Mouse (Mus musculus) adrenal gland, postnatal 14 days (tissue): ENCODE data around the gene Gbf1. TPM values are rescaled to one million over a fixed set of nuclear protein-coding genes. Genes with fewer than 3 reads are reported as not detected.

Experiments
- DNase-seq: peaks from one replicate; pipeline ENCODE4 v3.0.0; 2021; ENCODE audit warnings: mixed read lengths
- total RNA-seq: library from RNA; stranded (reverse); gene quantifications from 2 replicates; pipeline ENCODE4 v1.2.3, GENCODE M21; 2021

Gbf1 gene
- total RNA-seq, 1 experiment from 2014 or later = 62.8 TPM

DNA sequence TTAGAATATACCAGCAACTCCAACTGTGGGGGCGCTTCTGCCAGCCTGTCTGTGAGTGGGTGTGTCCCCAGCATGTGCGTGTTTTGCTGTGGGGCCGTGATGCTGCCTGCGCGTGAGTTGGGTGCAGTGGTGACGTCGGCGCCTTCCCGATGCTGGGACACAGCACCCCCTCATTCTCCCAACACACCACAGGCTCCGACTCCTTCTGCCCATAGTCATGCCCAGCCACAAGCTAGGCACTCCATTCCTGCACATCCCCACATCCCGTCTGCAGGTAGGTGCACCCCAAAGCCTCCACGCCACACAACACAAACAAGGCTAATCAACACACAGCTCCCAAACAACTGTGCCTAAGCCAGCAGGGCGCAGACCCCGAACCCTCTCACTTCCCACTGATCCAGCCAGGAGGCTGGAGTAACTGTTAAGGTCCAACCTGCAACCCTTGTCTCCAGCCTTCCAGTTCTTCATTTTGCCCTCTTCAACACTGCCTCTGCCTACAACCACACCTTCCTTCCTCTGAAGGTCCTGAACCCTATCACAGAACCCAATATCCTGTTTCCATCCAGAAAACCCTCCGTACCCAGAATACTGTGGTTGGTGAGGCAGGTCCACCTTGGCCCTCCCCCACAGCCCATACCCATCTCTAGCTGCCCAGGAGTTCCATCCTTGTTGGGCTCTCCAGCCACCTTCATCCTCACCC is 164.7 kb downstream of the Gbf1 start:
- peak; percentile 3 for DNase-seq

DNA sequence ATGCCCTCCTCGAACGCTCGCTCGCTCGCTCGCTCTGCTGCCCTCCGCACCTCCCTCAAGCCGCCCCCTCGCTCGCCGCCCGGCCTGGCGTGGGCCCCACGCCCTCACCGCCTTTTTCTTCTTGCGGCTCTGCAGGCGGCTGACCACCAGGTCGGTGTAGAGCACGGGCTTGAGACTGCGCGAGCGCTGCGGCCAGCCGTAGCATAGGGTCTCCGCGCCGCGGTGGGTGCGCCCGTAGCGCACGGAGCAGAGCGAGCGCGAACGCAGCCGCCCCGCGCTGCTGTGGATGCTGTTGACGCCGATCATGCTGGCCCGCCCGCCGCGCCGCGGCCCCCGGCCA is 165.2 kb downstream of the Gbf1 start:
- no peak for DNase-seq

DNA sequence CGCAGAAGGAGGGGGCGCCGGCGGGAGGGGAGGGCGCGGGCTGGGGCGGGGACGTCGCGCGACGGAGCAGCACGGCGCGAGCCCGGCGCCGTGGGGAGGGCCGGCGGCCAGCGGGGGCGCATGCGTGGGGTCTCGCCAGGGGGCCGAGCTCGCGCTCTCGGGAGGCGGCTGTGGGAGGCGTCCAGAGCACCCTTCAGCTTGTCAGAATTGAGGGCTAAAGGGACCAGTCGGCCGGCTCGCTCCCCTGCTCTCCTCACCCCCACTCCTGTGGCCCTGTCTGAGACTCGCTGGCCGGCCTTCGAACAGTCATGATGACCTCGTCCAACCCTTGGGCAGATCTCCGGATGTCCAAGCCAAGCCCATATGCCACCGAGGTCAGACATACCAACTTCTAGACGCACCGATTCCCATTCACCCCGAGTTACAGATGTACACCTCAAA is 165.7 kb downstream of the Gbf1 start:
- peak; percentile 55 for DNase-seq

DNA sequence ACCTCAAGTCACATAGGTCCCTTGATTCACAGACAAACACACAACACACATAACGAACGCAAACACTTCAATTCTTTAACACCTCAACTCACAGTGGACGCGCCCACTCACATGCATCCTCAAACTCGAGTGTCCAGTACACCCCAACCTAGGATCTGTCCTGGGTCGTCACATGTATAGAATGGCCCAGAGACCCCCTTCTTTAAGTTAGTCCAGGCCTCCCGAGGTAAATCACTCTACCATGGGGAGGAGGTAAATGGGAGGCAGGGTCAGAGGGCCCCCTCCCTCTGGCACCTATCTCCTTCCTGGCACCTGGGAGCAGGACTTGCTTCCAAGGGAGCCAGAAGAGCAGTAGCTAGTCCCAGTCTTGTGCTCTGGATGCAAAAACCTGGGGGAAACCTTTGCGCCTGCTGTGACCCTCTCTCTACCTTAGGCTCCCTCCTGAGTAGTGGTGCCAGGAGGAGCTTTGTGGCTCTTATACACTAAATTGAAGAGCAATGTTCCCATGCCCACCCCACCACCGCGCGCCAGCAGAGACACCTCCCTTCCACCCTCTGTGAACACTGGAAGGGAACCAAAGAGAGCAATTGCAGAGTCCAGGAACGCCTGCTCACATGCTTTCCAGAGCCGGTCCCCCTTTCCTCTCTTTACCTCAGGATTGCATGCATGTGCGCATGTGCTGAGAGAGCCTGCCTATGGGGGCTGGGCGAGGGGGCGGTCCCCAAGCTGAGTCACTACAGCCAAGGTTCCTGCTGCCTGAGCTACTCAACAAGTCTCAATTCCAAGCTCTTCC is 166.5 kb downstream of the Gbf1 start:
- DNase-seq = peak; percentile 94

DNA sequence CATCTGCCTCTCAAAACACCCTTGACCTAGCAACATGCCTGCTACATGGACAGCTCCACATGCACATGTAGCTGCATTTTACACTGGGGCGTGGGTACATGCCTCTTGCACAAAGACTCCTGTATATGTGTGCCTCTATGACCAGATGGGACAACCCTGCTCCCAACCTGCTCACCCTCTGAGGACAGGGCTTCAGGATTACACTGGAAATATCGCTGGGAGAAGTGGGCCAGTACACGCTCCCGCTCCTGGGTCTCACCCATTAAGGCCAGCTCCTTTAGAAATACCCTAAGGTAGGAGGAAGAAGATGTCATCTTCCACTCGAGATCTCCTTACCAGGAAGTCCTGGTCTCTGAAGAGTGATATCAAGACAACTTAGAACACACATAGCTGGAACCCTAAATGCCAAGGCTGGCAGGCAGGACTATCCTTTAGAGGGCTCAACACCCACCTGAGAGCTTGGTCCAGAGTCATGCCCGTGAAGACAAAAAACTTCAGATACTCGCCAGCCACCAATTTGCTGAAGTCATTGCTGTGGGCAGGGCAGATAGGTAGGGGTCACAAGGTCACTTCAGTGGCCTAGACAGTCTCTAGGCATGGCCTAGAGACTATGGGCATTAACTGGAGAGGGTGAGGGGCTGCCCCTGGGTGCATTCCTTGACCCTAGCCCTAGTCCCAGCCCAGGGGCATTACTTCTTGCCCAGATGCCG is 167.9 kb downstream of the Gbf1 start:
- DNase-seq = peak; percentile 1

DNA sequence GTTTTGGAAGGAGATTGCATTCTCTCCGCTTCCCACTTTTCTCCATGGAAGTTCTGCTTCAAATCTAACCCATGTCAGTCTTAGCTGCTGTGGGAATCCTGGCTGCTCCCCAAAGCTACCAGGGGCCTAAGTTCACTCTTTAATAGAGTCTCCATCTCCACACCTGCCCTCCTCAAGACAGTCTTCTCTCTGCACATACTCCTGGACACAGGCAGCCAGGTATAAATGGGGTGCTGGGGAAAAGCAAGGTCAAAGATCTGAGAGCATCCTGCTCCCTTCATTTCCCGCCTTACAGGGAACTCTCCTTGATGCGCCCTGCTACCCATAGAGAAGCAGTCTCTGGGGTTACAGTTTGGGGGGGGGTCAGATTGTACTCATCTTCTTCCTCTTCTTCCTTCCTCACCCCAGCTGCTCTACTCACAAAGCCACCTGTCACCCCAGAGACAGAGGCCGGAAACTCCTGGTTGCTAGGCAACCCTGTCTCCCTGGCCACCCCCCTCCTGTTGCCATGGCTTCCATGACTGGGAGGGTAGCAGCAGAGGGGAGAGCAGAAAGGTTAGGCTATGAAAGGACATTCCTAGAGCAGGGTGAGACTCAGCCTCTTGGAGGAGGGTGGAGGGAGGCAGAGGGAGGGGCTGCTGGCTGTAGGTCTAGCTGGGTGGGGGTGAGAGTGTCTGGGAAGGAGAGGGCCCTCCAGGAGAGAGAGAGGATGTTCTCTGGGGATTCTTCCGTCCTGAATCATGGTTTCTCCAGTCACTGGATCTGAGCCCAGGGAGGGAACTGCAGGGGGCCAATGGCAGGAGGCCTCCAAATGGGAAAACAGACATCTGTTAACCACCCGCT is 169.0 kb downstream of the Gbf1 start:
- peak; percentile 33 for DNase-seq

DNA sequence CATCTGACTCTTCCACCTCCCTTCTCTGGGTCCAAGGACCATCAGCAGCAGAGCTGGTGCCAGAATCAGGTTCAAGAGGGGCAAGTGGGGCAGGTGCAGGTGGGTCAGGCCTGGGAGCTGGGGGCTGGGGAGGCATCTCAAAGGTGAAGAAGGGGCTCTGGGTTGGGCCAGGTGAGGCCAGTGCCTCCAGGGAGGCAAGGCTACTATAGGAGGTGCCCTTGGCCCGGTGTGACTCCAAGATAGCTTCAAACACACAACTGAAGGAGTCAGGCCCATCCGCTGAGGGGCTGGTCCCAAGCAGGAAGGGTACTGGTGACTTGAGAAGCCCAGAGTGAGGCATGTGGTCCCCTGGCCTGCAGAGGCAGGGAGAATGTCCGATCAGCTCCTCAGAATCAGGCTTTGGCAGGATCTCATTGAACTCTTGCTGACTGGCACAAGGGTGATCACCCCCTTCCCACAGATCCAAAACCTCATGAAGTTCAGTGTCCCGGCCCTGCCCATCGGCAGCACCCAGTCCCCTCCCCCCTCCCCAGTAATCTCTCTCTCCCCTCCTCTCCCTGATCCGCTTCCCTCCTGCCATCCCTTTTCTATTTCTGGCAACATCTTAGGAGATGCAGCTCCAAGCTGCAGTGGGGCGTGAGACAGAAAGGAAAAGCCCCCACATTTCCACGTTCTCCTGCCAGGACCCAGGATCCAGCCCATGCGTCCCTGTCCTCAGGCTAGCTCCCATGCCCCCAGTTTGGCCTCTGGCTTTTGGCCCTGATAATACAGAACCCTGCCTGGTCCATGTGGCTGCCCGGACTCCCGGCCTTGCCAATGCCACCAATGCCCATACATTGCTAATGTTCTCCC is 170.1 kb downstream of the Gbf1 start:
- DNase-seq = peak; percentile 1

DNA sequence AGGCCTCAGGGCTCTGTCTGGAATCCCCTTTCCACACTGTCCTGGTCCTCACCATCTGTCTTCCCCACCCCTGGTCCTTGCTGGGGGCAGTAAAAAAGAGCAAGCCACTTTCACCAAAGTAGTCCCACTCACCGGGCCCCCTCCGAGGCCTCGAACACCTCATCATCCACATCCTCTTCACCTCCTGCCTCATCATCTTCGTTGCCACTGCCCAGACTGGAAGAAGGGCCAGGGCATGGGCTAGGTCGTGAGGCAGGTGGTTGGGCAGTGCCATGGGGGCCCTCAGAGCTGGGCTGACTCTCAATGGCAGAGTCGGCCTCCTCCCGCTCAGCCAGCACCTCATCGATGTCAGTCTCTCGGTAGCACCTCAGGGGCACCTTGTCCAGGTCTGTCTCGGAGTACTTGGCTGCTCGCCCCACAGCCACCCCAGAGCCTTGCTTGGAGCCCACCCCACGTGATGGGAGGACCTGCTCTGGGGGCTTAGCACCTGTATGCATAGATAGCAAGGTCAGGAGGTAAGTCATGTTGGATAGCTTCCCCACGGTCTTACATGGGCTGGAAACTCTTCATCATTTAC is 170.8 kb downstream of the Gbf1 start:
- DNase-seq = no peak

DNA sequence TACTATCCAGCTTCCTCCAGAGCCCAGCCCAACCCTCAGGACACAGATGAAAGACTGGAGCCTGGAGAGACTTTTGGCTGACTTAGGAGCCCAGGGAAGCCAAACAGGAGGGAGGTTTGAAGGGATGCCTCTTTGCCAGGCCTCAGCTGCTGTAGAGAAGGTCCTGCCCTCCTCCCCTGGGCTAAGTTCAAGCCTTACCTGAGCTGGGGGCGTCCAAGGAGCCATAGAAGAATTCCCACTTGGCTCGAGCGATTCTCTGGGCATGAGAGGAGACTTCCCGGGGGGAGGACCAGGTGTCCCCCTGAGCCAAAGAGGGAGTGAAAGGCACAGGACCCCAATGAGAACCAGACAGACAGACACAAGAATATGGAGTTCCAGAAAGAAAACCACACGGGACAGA is 171.4 kb downstream of the Gbf1 start:
- no peak for DNase-seq

DNA sequence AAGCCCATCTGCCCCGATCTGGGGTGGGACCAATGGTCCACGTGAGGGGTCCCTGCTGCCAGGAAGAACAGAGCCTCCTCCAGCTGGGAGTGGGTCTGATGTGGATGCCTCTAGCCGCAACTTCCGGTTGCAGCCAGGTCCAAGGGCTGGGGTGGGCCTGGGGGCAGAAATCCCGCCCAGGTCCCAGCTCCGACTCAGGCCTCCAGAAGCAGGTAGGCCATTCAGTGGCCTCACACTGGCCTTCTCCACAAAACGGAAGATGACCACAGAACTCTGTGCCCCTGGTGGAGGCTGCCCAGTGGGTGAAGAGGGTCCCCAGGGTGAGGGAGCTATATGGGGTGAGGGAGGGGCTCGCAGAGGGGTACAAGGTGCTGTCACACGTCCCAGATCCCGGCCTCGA is 172.1 kb downstream of the Gbf1 start:
- no peak for DNase-seq

DNA sequence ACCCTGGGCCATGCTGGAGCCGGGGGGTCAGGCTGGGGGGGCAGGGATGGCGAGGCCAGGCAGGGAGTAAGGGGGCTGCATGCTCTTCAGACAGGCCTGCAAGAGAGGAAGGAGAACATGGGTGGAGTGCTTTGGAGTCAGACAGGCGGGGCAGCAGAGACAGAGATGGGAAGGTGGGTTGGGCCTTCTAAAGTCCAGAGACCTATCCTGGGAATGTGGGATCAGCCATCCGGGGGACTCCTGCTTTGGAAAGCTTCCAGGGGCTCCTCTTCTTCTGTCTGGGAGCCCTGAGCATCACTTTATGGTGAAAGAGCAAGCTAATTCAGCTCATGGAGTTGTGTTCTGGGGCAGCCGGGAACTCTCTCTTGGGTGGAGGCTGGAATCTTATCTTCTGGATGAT is 172.6 kb downstream of the Gbf1 start:
- DNase-seq = no peak

DNA sequence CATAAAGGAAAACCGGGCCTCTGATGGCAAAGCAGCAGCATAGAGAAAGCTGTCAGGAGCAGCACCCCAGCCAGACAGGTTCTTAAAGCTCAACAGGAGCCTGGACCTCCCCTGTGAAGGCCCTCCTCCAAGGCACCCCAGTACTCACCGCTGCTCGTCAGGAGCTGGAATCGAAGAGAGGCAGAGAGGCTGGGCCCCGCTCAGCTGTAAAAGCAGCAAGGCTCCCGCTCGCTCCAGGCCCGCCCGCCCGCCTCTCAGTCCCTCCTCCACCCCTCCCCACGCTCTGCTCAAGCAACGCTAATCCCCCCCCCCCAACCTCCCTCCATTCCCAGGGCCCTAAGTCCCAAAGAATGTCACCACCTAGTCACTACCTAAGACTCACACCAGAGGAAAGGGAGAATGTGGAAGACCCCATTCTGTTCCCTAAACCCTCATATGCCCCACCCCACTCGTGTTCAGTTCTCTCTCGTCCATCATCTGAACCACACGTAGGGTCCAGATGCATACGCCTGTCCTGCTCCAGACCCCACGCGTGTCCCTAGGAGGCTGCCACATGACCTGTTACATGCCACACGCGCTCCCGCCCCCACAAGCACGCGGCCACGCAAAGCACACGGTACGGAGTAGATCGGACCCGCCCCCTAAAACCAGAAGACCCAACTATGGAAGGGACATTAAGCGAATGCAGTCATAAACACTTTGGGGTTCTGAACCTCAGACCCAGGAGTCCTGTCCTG is 173.9 kb downstream of the Gbf1 start:
- DNase-seq = no peak

DNA sequence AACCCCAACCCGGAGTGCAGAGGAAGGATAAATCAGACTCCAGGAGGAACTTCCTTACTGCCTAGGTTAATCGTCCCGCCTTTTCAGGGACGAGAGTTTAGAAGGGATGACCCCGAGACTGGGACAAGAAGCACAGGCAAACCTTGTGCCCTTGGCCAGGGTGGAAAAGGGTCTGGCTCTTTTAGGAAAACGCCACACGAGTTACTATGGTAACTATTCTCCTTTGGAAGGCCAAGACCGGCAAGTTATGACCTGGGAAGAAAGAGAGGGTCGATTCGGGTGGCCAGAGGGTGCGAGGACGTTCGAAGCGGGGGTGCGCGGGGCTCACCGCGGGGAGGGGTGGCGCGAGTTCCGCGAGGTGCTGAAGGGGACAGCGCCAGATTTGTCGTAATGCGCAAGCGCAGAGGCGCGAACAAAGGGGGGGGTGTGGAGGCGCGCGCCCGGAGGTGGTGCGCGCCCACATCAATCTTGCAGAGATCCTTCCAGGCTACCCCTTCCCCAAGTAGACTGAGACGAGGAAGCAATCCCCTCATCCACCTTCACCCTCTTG is 174.5 kb downstream of the Gbf1 start, which contains the start of gene Psd:
Psd (minus strand) TSS at position 401 of the 550 bp plus-strand sequence.
- peak; percentile 83 for DNase-seq

DNA sequence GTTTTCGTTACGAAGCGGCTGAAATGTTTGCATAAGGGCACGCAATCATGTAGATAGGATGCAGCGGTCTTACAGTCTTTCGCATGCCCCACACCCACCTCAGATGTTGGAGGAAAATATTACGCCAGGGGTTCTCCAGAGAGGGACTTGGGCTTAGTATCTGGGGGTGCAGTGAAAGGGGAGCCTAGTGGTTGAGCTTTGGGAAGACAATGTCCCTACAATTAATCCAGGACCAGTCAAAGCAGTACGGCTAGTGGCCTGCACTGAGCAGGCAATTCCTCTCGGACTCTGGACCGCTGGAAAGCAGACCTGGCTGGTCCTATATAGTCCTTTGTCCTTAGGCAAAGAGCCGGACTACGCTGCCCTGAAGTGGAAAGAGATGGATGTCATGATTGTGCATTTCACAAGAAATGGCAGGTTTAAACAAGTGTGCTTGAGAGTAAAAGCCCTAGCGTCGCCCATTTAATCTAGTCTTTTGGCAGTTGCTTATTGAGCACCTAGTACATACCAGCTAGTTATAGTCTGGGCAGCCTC is 175.3 kb downstream of the Gbf1 start:
- no peak for DNase-seq

DNA sequence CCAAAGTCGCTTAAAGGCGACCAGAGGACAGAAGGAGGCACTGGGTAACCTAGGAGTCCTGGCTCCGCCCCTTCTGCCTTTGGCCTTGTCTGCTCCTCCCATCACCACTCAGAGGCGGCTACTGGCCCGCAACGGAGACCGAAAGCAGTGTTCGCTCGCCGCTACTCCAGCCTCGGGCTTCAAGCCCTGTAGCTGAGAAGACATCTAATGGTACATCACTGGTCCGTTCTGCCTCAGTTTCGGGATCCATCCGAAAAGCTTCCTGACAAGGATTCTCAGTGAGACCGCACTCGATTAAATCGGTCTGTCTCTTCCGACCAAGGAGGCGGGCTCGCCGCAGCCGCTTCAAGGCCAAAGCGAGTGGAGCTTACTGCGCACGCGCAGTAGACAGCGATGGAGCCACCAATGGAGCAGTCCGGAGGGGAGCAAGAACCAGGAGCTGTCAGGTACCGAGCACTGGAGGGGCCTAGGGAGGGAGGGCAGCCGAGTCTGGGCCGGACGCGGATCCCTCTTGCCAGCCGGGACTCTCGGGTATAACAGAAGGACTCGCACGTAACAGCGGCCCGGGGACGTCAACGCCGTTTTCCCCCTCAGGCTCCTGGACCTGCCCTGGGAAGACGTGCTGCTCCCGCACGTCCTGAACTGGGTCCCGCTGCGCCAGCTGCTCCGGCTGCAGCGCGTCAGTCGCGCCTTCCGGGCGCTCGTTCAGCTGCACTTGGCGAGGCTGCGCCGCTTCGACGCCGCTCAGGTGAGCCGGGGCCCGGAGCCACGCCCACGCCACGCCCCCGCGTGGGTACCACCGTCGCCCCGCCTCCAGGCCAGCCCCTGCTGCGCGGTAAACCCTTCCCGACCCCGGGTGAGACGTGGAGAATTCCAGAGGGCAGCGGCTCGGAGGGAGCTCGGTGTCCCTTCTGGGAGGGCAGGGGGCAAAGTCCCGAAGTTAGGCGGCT is 176.0 kb downstream of the Gbf1 start, which contains the start of gene Fbxl15:
Fbxl15 (plus strand) TSS at position 104 of the 950 bp plus-strand sequence.
- DNase-seq = peak; percentile 96

DNA sequence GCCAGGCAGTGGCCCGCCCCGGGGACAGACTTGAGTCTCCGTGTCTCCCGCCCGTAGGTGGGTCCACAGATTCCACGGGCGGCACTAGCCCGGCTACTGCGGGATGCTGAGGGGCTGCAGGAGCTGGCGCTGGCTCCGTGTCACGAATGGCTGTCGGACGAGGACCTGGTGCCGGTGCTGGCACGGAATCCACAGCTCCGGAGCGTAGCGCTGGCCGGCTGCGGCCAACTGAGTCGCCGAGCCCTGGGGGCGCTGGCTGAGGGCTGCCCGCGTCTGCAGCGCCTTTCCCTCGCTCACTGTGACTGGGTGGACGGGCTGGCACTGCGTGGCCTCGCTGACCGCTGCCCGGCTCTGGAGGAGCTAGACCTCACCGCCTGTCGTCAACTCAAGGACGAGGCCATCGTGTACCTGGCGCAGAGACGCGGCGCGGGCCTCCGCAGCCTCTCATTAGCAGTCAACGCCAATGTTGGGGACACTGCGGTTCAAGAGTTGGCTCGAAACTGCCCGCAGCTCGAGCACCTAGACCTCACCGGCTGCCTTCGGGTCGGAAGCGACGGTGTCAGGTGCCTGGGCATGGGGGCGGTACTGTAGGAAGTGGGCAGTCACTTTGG is 176.8 kb downstream of the Gbf1 start:
- peak; percentile 48 for DNase-seq

DNA sequence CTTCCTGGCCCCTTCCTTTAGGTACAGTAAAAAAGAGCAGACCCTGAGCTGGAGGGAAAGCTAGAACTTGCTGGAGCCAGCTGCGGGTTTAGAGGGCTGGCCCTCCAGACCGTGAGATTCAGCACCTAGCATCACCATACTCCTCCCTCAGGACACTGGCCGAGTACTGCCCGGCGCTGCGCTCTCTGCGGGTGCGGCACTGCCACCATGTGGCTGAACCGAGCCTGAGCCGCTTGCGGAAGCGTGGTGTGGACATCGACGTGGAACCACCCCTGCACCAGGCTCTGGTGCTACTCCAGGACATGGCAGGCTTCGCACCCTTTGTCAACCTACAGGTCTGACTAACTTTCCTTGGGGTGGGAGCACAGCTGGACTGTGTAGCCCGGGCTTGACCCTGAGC is 177.6 kb downstream of the Gbf1 start:
- peak; percentile 93 for DNase-seq

DNA sequence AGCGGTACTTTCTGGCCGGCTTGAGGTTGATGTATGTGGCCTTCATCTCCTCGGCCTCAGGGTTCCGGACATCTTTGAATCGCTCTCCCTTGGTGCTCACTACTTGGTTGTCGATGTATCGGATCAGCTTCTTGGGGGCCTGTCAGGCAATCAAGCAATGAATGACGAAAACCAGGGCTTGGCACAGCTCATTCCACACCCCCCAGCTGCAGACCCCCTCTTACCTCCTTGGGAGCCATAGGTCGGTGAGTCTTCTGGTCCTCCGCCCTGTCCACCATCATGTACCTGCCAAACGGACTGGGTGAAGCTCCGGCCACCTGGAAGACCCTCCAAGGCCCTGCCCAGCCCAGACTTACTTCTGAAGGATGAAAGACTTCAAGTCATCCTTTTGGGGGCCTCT is 178.4 kb downstream of the Gbf1 start:
- no peak for DNase-seq
